Mouse (Mus musculus): Measurements from ENCODE around the gene Guca1a. TPM values are rescaled to one million over a fixed set of nuclear protein-coding genes. Genes with fewer than 3 reads are reported as not detected.

Guca1a gene
- total and polyA plus RNA-seq, 3 experiments = 2.1 to 5.2 (median 3.2) TPM

DNA sequence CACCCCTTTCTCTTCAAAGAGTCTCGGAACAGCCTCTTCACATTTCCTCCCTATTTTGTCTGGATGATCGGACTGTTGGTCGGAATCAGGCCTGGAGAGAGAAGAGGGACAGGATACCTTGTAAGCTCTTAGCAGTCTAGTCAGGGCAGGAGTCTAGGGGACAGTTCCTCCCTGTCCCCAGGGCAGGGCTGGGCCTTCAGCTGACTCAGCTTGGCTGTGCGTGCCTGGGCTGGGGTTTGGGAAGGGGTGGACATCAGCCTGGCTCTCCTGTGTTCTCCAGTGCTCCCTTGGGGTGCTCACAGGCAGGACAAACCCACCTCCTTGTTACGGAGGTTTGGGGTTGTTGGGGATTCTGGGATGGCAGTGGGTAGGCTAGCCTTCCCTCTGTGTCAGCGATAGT is 38.2 kb upstream of the Guca1a start:
- no peak overlapping the region for H3K9ac ChIP-seq (ENCODE audit: insufficient read depth, low read depth)
- no peaks in the 10 kb centered on the region for H3K79me2 ChIP-seq (replicated peaks; ENCODE audit: control insufficient read depth, extremely low read depth, insufficient read depth, poor library complexity, severe bottlenecking)
- TF ChIP-seq MAX (IDR thresholded peaks at IDR 0.05; ENCODE audit: low read length) = no peak
- TF ChIP-seq TCF12 (IDR thresholded peaks at IDR 0.05; ENCODE audit: low read depth, low read length) = no peak
- no peak for TF ChIP-seq USF2 (conservative IDR thresholded peaks at IDR 0.05; ENCODE audit: low read depth, low read length)
- TF ChIP-seq UBTF (IDR thresholded peaks at IDR 0.05; ENCODE audit: low read depth, low read length) = no peak
- no peak for TF ChIP-seq MXI1 (IDR thresholded peaks at IDR 0.05; ENCODE audit: low read depth, low read length)
- TF ChIP-seq JUN (IDR thresholded peaks at IDR 0.05; ENCODE audit: insufficient read depth, low read depth, low read length) = no peak
- no peak for TF ChIP-seq MYC (IDR thresholded peaks at IDR 0.05; ENCODE audit: low read depth, low read length)
- TF ChIP-seq NRF1 (IDR thresholded peaks at IDR 0.05; ENCODE audit: low read depth, low read length) = no peak
- no peak for TF ChIP-seq POLR2A (IDR thresholded peaks at IDR 0.05; ENCODE audit: low read depth, low read length)
- no peak for TF ChIP-seq MAFK (IDR thresholded peaks at IDR 0.05; ENCODE audit: insufficient replicate concordance, low read length)
- TF ChIP-seq SIN3A (IDR thresholded peaks at IDR 0.05; ENCODE audit: low read length) = no peak
- TF ChIP-seq MAZ (IDR thresholded peaks at IDR 0.05; ENCODE audit: low read depth, low read length) = no peak
- TF ChIP-seq NELFE (IDR thresholded peaks at IDR 0.05; ENCODE audit: low read depth, low read length) = no peak
- TF ChIP-seq ZNF384 (IDR thresholded peaks at IDR 0.05; ENCODE audit: low read depth, low read length) = no peak
- no peak for TF ChIP-seq TBP (conservative IDR thresholded peaks at IDR 0.05; ENCODE audit: low read depth, low read length)
- no peak for TF ChIP-seq MEF2A (IDR thresholded peaks at IDR 0.05; ENCODE audit: borderline replicate concordance, low read depth, low read length)
- no peak for TF ChIP-seq USF1 (IDR thresholded peaks at IDR 0.05; ENCODE audit: low read depth, low read length)
- no peak for TF ChIP-seq RCOR1 (conservative IDR thresholded peaks at IDR 0.05; ENCODE audit: low read depth, low read length)
- no peaks in the 10 kb centered on the region for H3K36me3 ChIP-seq (replicated peaks in 1 of 2; ENCODE audit: control insufficient read depth in 1 of 2, insufficient read depth in 1 of 2, low read length in 1 of 2)
- dilution Hi-C loops (cut with MboI; ENCODE audit: extremely low pct_ligation_motif_present, extremely low pct_unique_long_range_greater_than_20kb, low sequenced_read_pairs) (no loop called here), in situ Hi-C loops (cut with MboI; ENCODE audit: low pct_ligation_motif_present, low pct_unique_long_range_greater_than_20kb, low sequenced_read_pairs) (no loop called here)
- H3K27me3 ChIP-seq (replicated peaks) = no peaks in the 10 kb centered on the region
- peaks cover 4 to 31% of the 10 kb centered on the region in 2 experiments for H3K4me1 ChIP-seq (ENCODE audit: control insufficient read depth in 1 of 2, insufficient read depth in 2 of 2)
- DNase-seq (ENCODE audit: extremely low read depth) = no peak
- H3K4me3 ChIP-seq (replicated peaks in 1 of 3; ENCODE audit: low read depth in 2 of 3, low read length in 2 of 3, poor library complexity in 1 of 3) = no peak overlapping the region
- H3K27ac ChIP-seq (ENCODE audit: insufficient read depth, low read depth) = no peak overlapping the region
- peaks cover 8% of the 10 kb centered on the region for H3K9me3 ChIP-seq (replicated peaks; ENCODE audit: low read length)
- no peak overlapping the region for H3K4me2 ChIP-seq (ENCODE audit: insufficient read depth, low read depth, poor library complexity, severe bottlenecking)

DNA sequence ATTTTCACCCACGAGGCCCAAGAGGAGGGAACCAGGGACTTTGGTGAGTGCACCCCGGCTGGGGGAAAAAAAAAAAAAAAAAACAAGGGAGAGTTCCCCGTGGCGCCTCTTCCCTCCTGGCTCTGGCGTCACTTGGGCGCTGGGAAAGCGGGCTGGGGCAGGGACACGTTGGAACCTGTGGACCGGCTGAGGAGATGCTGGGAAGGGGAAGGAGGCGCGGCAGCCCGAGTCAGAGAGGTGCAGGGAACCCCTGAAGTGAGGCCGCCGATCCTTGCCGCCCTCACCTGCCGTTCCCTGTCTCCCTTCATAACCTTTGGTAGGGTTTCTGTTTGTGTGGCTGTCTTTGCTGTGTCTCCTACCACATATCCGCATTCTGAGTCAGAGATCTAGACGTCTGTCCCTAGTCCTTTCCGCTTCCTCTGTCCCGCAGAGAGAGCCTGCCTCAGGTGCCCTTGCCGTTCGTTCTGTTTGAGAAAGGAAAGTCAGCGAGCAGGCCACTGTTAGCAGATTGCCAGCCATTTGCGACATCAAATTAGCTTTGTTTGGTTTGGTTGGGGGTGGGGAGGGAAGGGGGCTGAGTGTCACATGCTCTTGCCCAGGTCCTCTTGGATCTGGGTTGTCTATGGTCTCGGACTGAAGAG is 36.6 kb upstream of the Guca1a start, which contains the start of gene 1700001C19Rik:
1700001C19Rik (minus strand) TSS at position 470 of the 641 bp plus-strand sequence.
- Histone ChIP-seq H3K27ac (ENCODE audit: insufficient read depth, low read depth) (no peak within 1 kb of the TSS), H3K4me2 (ENCODE audit: insufficient read depth, low read depth, poor library complexity, severe bottlenecking) (no peak within 1 kb of the TSS), H3K4me3 (replicated peaks in 1 of 3; ENCODE audit: low read depth in 2 of 3, low read length in 2 of 3, poor library complexity in 1 of 3) (no peak within 1 kb of the TSS), H3K79me2 (replicated peaks; ENCODE audit: control insufficient read depth, extremely low read depth, insufficient read depth, poor library complexity, severe bottlenecking) (no peaks in the 10 kb centered on the region), H3K4me1 (ENCODE audit: control insufficient read depth in 1 of 2, insufficient read depth in 2 of 2) (peaks cover 4 to 31% of the 10 kb centered on the region in 2 experiments), H3K9ac (ENCODE audit: insufficient read depth, low read depth) (no peak within 1 kb of the TSS), H3K9me3 (replicated peaks; ENCODE audit: low read length) (peaks cover 8% of the 10 kb centered on the region), H3K27me3 (replicated peaks) (no peaks in the 10 kb centered on the region), H3K36me3 (replicated peaks in 1 of 2; ENCODE audit: control insufficient read depth in 1 of 2, insufficient read depth in 1 of 2, low read length in 1 of 2) (no peaks in the 10 kb centered on the region)
- dilution Hi-C loops (cut with MboI; ENCODE audit: extremely low pct_ligation_motif_present, extremely low pct_unique_long_range_greater_than_20kb, low sequenced_read_pairs) = no loop called here
- in situ Hi-C loops (cut with MboI; ENCODE audit: low pct_ligation_motif_present, low pct_unique_long_range_greater_than_20kb, low sequenced_read_pairs) = no loop called here
- no peak for DNase-seq (ENCODE audit: extremely low read depth)
- TF ChIP-seq ZKSCAN1 (IDR thresholded peaks at IDR 0.05; ENCODE audit: borderline replicate concordance, low read depth, low read length) (no peak), USF1 (IDR thresholded peaks at IDR 0.05; ENCODE audit: low read depth, low read length) (no peak), ZMIZ1 (IDR thresholded peaks at IDR 0.05; ENCODE audit: low read depth, low read length) (no peak), TBP (conservative IDR thresholded peaks at IDR 0.05; ENCODE audit: low read depth, low read length) (no peak), JUND (conservative IDR thresholded peaks at IDR 0.05; ENCODE audit: low read depth, low read length) (no peak), UBTF (IDR thresholded peaks at IDR 0.05; ENCODE audit: low read depth, low read length) (no peak), MYC (IDR thresholded peaks at IDR 0.05; ENCODE audit: low read depth, low read length) (no peak), SIN3A (IDR thresholded peaks at IDR 0.05; ENCODE audit: low read length) (no peak), PAX5 (IDR thresholded peaks at IDR 0.05; ENCODE audit: low read length) (no peak), CTCF (conservative IDR thresholded peaks at IDR 0.05 in 1 of 2, IDR thresholded peaks at IDR 0.05 in 1 of 2; ENCODE audit: low read depth in 2 of 2, low read length in 2 of 2) (no peak), CHD1 (IDR thresholded peaks at IDR 0.05; ENCODE audit: low read depth, low read length) (no peak), MEF2A (IDR thresholded peaks at IDR 0.05; ENCODE audit: borderline replicate concordance, low read depth, low read length) (no peak), NRF1 (IDR thresholded peaks at IDR 0.05; ENCODE audit: low read depth, low read length) (no peak), IRF4 (IDR thresholded peaks at IDR 0.05; ENCODE audit: low read depth, low read length) (no peak), USF2 (conservative IDR thresholded peaks at IDR 0.05; ENCODE audit: low read depth, low read length) (no peak), GABPA (IDR thresholded peaks at IDR 0.05; ENCODE audit: insufficient replicate concordance, low read depth, low read length) (no peak), RAD21 (IDR thresholded peaks at IDR 0.05; ENCODE audit: low read depth, low read length) (no peak), E2F4 (IDR thresholded peaks at IDR 0.05; ENCODE audit: insufficient replicate concordance, low read depth, low read length) (no peak)
